Mouse (Mus musculus) embryo, embryonic 10.5 days (tissue): ENCODE measurements around the gene Chd1.
"Not testable (repeated sequence)": the region's sequence is repeated elsewhere in the genome, so short reads cannot be mapped to it uniquely, and the experiment has no call there.

Experiments used
- DNase-seq: peaks from one replicate; pipeline ENCODE4 v3.0.0-alpha.2; 2015; ENCODE audit warnings: low spot score

Chd1 gene

DNA sequence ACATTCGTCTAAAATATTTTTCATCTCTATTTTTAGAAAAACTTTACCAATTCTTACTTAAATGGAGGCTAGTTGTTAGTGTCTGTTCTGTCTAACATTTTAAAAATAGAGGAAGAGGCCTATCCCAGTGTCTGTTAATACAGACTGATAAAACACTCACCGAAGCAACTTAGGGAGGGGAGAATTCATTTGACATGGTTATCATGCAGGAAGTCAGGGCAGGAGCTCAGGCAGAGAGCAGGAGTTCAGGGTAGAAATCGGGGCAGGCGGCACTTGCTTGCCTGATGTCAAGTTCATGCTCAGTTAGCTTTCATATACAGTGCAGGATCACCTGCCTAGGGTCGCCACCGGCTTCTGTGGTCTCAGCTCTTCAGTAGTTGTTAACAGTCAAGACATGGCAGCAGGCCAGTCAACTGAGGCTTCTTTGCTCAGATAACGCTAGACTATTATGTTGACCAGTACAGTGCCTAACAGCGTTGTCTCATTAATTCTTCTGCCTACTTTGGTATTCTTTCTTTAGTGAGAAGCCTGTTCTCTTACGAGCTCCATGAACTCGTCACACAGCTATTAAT lies 32.7 kb downstream of the Chd1 start:
- DNase-seq, result no peak

DNA sequence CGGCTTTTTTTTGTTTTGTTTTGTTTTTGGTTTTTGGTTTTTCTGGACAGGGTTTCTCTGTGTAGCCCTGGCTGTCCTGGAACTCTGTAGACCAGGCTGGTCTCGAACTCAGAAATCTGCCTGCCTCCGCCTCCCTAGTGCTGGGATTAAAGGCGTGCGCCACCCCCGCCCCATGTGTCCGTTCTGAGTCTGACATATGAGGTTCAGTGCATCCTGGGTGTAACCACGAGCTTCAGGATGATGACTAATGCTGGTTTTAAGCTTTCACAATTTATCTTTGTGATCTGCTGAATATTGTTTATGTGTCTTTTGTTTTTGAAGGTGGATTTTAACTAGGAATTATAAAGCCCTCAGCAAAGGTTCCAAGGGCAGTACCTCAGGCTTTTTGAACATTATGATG lies 37.1 kb downstream of the Chd1 start:
- no peak for DNase-seq

DNA sequence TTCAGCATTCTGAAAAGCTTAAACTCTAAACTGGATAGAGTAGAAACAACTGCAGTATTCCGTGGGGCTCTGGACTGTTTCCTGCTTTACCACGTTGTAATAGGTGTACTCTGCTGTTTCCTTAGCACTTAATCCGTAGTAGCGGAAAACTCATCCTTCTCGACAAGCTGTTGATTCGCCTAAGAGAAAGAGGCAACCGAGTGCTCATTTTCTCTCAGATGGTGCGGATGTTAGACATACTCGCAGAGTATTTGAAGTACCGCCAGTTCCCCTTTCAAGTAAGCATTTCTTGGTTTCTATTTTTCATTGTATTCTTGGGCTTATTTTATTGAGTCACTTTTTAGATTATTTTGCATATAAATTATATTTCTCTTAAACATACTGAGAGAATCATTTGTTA lies 38.2 kb downstream of the Chd1 start:
- no peak for DNase-seq

DNA sequence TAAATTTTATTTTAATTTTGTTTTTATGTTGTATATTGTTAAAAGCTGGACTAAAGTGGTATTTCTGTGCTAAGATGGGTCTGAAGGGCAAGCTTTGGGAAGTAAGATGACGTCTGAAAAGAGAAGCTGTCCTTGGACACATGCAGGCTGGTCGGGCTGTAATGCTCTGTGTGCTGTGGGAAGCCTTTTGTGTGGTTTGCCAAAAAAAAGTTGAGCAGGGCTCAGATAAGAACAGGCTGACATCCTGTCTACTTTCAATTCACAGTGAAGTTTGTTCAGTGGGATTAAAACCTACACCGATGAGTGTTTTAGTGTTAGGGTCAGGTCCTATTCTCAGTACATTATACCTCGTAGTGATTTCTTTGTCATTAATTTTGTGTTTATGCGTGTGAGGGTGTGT lies 38.6 kb downstream of the Chd1 start:
- DNase-seq, result no peak

DNA sequence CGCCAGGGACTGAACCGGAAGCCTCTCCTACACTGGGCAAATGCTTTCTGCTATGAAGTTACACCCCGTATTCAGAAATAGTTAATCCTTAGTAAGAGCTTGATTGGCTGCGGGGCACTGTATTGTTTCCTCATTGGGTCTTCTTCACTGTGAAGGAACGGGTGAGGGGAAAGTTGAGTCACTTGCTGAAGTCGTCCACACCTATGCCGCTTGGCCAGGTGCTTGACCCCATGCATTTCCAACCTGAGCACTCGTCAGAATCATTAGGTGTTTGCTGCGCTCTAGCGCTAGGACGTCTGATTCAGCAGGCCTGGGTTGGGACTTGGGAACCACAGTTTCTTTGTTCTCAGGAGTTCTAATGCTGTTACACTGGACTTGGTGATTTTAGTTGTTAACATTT lies 41.9 kb downstream of the Chd1 start:
- DNase-seq, result no peak

DNA sequence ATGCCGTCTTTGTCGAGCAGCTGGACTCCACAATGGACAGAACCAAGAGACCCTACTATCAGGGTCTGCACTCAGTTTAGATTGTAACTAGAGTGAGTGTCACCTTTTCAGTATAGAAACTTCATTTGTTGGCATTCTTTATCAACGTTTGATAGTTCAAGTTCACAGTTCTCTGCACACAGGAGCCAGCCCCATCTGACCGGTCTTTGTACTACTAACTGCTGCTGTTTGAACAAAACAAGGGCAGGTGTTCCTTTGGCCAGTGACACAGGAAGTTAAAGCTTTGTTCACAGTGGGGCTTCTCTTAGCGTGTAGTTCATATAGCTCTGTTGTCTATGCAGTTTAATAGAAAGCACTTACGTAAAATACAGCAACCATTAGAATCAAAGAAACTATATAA lies 43.3 kb downstream of the Chd1 start:
- DNase-seq, result no peak

DNA sequence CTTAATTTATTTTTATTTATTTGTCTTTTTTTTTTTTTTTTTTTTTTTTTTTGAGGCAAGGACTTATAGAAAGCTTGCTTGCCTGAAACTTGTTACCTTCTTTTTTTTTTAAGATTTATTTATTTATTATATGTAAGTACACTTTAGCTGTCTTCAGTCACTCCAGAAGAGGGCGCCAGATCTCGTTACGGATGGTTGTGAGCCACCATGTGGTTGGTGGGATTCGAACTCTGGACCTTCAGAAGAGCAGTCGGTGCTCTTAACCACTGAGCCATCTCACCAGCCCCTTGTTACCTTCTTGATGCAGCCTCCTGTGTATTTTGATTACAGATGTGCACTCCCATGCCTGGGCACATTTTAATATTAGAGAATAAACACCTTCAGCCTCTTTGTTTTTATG lies 46.5 kb downstream of the Chd1 start:
- not testable (repeated sequence) for DNase-seq

DNA sequence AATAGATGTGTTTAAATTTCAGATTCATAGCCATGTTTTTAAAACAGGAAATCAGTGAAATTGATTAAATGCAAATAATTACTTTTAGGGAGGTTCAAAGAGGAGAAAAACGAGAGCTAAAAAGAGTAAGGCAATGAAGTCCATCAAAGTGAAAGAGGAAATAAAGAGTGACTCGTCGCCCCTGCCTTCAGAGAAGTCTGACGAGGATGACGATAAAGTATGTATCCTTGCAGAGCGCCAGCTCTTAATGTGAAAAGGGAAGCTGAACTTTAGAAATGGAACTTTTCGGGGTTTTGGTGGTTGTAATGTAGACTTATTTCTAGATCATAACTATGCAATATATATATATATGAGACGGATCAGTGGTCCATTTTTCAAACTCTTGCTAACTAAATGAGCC lies 56.4 kb downstream of the Chd1 start:
- DNase-seq, result no peak

DNA sequence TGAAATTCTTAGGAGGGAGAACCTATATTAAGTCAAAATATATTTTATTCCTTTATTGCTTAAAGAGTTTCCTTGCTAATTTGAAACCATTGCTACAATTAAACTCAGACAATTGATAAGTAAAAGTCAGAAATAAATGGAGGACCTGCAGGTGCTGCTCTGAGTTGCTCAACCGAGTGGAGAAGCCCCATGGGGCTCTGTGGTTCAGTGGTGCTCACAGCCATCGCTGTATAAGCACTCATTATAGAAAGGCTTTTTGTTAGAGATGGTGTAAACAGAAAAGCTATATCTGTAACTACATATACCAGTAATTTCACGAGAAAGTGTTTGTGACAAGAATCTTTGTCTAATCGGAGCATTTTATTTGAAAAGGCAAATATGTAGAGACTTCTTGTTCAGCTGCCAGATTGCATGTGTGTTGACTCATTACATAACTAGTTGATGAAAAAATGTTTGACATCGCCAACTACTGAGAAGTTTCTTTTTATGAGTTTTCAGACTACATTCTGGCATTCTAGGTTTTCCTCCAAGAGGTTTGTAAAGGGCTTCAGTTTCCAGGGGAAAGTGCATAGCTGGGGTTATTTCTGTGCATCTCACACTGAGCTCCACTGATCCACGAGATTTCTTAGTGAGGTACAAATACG lies 64.4 kb downstream of the Chd1 start:
- DNase-seq, result no peak

DNA sequence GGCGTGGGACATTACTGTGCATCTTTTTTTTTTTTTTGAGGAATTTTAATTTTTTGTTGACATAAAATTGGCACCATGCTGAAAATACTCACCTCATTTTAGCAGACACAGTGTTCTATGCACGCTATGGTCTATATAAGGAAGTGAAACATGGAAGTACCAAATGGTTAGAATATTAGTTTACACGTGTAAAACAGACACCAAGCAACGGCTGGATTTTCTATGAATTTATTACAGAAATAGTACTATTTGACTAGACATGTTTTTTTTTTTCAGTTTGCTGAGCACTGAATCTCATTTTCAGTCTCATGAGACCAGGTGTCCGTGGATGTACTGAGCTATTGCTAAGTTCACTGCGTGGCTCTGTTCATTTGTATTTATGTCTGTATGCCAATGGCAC lies 69.2 kb downstream of the Chd1 start:
- DNase-seq, result no peak

DNA sequence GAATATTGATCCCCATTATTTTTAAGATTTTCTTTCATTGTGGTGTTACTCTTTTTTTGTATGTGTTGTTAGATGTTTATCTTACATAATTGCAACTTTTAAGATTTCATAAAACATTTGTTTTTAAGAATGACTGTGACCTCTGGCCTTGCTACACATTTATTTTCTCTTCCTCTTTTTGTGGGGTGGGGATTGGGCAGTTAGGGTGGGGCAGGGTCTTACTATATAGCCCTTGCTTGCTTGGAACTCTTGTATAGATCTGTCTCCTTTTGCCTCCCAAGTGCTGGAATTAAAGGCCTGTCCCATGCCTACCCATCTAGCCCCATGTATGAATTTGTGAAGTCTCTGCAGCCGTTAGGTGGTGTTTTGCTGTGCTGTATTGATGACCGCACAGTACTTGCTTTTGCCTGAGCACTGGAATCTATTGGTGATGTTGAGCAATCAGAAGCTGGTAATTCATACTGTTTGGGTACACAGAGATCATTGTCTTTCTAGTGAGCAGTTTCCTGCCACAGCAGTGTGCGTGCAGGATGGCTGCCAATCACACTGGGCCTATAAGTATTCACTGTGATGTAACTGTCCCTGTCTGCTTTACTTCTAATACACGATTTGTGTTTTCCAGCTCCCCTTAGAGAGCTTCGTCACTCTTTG lies 69.9 kb downstream of the Chd1 start:
- no peak for DNase-seq

DNA sequence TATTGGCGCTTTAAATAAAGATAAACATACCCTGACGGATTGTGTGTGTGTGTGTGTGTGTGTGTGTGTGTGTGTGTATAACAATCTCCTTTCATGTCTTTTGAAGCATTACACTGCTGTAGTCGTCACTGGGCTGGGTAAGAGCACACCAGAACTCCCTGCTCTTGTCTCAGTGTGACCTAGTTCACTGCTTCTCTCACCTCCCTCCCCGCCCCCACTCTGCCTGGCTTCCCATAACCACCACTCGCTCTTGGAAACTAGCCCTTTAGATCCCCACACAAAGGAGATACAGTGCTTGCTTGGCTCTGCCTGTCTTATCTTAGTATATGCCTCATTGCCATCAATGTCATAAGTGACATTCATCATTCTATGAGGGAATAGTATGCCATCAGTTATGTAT lies 71.6 kb downstream of the Chd1 start:
- DNase-seq, result no peak

DNA sequence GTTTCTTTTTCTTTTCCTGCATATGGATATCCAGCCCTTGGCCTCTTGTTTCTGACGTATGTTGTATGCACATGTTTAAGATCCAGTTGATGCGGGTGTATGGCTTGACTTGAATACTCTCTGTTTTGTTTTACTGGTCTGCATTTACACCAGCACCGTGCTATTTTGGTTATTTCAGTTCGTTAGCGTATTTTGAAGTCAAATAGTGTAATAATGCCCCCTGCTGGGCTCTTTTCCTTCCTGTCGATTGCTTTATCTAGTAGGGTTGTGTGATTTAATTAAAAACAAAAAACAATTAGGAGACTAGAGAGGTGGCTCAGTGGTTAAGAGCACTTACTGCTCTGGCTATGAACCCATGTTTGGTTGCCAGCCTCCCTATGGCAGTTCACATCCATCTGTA lies 73.2 kb downstream of the Chd1 start:
- DNase-seq, result no peak

DNA sequence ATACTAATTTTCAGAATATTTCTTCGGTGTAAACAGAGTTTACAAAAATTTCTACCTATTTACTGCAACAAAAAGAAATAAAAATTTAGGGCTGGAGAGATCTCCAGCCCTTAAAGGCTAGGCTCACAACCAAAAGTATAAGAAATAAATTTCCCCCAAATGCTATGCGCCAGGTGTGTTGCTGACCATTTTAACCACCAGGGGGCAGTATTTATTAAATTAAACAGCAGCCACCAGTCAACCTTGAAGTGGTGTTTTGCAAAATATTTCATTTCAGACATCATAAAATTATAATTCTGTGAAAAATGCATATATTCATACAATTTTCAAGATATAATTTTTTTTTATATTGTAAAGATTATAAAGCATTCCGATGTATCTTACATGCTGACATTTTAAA lies 82.3 kb downstream of the Chd1 start:
- peak; percentile 70 for DNase-seq

DNA sequence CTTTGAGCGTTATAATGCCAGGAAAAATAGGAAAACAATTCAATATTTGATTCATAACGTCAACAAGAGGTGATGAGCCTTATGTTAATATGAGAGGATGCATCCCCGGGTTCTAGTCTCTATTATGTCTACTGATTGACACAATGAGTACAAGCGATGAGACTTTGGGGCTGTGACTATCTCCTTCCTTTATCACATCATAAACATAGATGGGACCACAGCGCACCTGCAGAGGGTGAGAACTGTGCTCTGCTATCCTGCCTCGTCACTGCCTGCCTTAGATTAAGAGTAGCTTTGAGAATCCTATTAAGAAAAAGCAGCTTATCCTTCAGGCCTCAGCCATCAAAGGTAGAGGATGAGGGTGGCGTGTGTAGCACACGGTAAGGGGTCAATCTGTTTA lies 85.9 kb downstream of the Chd1 start:
- DNase-seq, result no peak

DNA sequence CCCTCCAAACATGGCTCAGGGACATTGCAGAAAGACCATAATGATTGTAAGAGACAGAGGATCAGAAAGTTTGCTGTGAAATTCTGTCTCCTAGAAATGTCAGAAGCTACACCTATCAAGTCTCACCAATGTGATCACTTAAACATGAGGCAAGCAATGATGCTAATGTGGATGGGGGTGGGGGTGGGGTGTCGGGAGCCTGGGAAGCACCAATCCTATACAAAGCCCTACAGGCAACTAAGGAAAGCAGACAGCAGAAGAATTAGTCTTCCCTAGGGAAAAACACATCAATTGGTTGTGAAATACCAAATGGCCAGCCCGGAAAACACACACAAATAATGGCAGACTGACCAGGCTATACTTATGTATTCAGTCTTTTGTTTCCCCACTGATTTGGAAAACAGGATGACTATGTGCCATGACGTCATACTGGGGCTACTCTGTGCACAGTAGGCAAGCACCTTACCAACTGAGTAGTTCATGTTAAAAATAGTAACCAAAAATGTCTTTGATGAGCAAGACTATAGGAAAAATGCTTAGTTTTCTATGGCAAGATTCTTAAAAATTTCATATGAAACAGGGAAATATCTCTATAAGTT lies 94.5 kb downstream of the Chd1 start:
- no peak for DNase-seq

DNA sequence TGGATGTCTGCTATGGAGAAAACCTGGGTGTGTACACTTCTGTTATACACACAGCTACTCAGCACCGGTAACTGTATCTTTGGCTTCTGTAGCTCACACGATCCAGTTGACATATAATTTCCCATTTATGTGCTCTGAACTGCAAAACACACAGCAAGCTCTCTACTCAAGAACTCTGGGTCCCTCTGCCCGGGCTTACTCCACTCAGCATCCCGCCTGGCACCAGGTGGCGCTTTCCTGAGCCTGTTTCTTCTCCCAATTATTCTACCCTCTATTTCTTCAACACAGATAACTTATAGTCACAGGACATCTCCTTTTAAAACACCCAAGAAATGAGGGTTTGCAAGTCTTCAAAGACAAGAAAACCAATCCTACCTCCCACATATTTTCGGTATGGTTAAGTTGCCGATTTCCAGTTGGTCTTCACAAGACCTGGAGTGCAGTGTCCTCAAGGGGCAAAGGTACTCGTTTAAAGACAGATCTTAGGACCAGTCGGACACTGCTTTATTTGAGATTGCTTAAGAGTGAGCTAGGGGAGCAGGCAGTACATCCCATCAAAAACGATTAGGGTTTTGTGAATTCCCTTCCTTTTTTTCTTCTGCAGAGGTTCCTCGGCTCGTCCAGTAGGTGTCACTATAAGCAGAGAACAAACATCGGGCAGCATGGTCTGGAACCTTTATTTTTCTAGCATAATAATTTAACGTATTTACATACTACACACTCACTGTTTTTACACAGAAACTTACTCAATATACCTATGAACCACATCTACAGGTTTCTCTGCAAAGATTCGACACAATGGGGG lies 99.4 kb downstream of the Chd1 start:
- DNase-seq, result peak; percentile 61

DNA sequence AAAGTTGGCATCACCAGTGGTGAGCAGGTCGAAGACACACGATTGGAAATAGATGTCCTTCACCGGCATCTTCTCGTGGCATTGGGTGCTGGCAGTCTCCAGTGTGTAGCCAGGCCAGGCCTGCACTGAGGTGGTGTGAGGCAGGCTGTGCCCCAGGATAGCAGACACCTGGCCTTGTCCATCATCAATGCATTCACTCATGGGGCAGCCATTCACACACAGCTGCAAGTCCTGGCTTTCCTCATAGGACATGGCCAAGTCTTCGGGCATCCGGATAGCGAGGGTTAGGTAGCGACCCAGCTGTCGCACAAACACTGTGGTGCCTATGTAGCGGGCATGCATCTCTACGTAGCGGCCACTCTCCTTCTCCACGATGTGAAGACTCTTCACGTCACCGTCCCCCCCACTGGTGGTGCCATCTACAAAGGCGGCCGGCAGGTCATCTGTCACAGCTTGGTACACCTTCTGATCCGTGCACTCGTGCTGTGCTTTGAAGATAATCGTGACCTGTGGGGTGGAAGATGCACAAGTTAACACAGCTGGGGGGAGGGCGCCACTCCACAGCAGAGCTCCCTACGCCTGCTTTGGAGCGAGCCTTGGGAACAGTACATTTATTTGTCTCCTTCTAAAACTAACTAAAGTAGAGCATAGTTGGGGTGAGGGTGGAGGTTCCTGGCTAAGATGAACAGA lies 102.7 kb downstream of the Chd1 start:
- DNase-seq, result no peak

DNA sequence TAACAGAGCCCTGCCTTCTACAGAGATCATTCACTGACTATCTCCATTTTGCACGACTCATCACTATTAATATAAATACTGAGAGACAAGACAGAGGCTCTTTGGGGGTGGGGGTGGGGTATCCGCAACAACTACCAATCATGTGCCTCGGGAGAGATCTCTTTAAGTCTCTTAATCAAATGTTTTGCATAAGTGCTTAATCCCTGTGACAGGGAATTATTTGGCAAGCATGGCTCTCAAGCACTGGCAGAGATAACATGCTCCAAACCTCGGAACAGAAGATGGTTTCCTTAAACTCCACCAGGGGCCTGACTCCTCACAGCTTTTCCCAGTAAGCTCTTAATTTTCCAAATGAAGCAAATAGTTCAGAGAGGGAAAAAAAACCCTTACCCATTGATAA lies 103.2 kb downstream of the Chd1 start:
- DNase-seq, result no peak

DNA sequence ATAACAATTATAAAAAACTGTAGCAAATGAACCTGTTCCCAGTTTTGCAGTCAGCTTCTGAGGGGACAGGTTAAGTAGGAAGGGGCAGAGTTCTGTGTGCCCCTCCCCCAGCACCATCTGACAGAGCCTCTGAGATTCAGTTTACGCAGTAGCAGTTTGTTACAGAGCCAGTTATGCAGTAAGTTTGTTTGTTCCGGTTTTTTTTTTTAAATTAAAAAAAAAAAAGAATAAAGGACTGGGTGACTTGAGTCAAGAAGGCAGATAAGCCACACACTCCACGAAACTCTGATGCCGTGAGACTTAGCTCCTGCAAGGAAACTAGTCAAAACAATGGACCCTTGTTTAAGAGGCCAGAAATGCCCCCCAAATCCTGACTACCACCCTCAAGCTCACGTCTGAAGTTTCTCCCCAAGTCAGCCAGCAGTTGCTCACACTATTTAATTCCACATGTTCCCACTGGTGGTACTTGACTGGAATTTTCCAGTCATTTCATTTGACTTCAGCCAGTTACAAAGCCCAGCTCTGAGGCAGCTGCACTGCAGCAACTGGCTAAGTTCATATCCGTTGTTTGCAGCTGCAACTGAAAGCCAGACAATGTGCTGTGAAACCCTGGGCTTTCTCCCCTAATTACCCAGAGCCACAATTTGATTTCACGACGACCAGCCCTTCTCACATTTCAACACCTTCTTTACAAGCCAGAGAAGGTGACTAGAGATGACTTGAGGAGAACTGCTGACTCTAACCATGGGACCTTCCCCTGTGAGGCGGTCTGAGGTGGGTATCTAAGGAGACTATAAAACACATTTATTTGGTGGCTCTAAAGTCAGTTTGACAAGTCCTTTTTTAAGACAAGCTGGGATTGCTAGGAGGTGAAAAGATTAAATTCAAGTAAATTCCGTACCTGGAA lies 104.0 kb downstream of the Chd1 start:
- DNase-seq, result peak; percentile 55

DNA sequence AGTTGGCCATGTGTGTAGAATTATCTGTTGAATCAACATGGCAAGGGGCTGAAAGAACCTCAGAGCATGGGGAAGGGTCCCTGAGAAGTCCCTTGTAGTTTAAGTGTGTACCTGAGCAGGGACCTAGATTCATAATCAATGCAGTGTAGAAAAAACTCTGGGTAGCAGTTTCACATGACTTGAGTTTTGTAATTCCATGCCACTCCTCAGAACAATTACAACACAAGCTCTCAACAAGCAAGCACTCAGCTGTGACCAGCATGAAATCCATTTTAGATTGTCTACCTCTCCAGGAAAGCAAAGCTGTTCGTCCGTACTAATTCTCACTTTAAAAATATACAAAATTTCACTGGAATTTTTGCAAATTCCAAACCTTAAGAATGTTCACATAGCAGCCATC lies 105.2 kb downstream of the Chd1 start:
- DNase-seq, result no peak
